22 mouse cellular contexts compared by ENCODE assay signal in genomic region chr14:78364822-78365221, GRCm38 (mm10). TPM values are rescaled to one million over a fixed set of nuclear protein-coding genes. Genes with fewer than 3 reads are reported as not detected.
A peak's percentile ranks its signal among the peaks of the same experiment; 100 is the strongest.
DNase-seq lines count a peak whose midpoint lies in the region; TF ChIP-seq lines count a peak whose summit lies in the region.
"Had no signal": no experiment of that assay in that cellular context is flagged by ENCODE, and none has a peak within 500 bp of the region (broad histone marks: within the 10 kb centered on the region; RNA-seq: fewer than 3 reads in every experiment).

No protein-coding gene starts in this region.

- DNase-seq in 3T3-L1 (ENCODE audit: low read depth, low spot score), result peak; percentile 49
- DNase-seq in CH12.LX (ENCODE audit: extremely low read depth), result no peak
- DNase-seq in ES-E14 (ENCODE audit: low read depth, low spot score), result no peak
- DNase-seq in frontal cortex, postnatal 14 days (ENCODE audit: low spot score in 2 of 2), result no peak
- no peak for DNase-seq in heart, adult 8-10 months (ENCODE audit: low spot score)
- DNase-seq in left cerebral cortex, postnatal 4 days, result no peak
- DNase-seq: adrenal gland, adult 8-10 months; adrenal gland, postnatal 14 days; adrenal gland, postnatal 36 days; B cell, adult 2 months; cerebellum, adult 11-12 months; cerebellum, adult 2 months; cerebellum, adult 9-10 months; cerebellum, postnatal 10 days; cerebellum, postnatal 25 days had no signal

- H3K9me3 ChIP-seq in CH12.LX (replicated peaks; ENCODE audit: low read length) (no peaks in the 10 kb centered on the region), ES-E14 (ENCODE audit: control insufficient read depth, insufficient read depth, low read depth, low read length) (no peaks in the 10 kb centered on the region)
- H3K9me3 ChIP-seq: embryonic facial prominence, embryonic 10.5 days; embryonic facial prominence, embryonic 12.5 days; forebrain, embryonic 12.5 days had no signal

- dilution Hi-C loops in CH12.LX (cut with MboI; ENCODE audit: extremely low pct_ligation_motif_present, extremely low pct_unique_long_range_greater_than_20kb, low sequenced_read_pairs), result no loop called here

- TF ChIP-seq EP300 in CH12.LX (IDR thresholded peaks at IDR 0.05; ENCODE audit: low read length), result no peak

- no peak for TF ChIP-seq RAD21 in CH12.LX (IDR thresholded peaks at IDR 0.05; ENCODE audit: low read depth, low read length)

- no peaks in the 10 kb centered on the region for H3K36me3 ChIP-seq in CH12.LX (replicated peaks in 1 of 2; ENCODE audit: control insufficient read depth in 1 of 2, insufficient read depth in 1 of 2, low read length in 1 of 2)
- no peaks in the 10 kb centered on the region for H3K36me3 ChIP-seq in ES-E14 (ENCODE audit: control insufficient read depth, insufficient read depth, low read length, poor library complexity, severe bottlenecking)
- H3K36me3 ChIP-seq: embryonic facial prominence, embryonic 10.5 days; embryonic facial prominence, embryonic 12.5 days; forebrain, embryonic 12.5 days had no signal

- H3K27ac ChIP-seq in CH12.LX (ENCODE audit: insufficient read depth, low read depth) (no peak overlapping the region), ES-E14 (ENCODE audit: insufficient read depth, low read depth, low read length, poor library complexity, severe bottlenecking) (no peak overlapping the region)
- H3K27ac ChIP-seq: embryonic facial prominence, embryonic 10.5 days; embryonic facial prominence, embryonic 12.5 days; forebrain, embryonic 12.5 days had no signal

- TF ChIP-seq CTCF in CH12.LX (conservative IDR thresholded peaks at IDR 0.05 in 1 of 2, IDR thresholded peaks at IDR 0.05 in 1 of 2; ENCODE audit: low read depth in 2 of 2, low read length in 2 of 2), result no peak

- H3K4me2 ChIP-seq in CH12.LX (ENCODE audit: insufficient read depth, low read depth, poor library complexity, severe bottlenecking), result no peak overlapping the region
- H3K4me2 ChIP-seq: embryonic facial prominence, embryonic 12.5 days; forebrain, embryonic 12.5 days had no signal

- no peaks in the 10 kb centered on the region for H3K27me3 ChIP-seq in CH12.LX (replicated peaks)
- H3K27me3 ChIP-seq: embryonic facial prominence, embryonic 12.5 days; forebrain, embryonic 12.5 days; Patski had no signal

- H3K79me2 ChIP-seq in CH12.LX (replicated peaks; ENCODE audit: control insufficient read depth, extremely low read depth, insufficient read depth, poor library complexity, severe bottlenecking), result no peaks in the 10 kb centered on the region

- H3K9ac ChIP-seq in CH12.LX (ENCODE audit: insufficient read depth, low read depth) (no peak overlapping the region), ES-E14 (ENCODE audit: insufficient read depth, low read depth, low read length, poor library complexity, severe bottlenecking) (no peak overlapping the region)
- H3K9ac ChIP-seq: embryonic facial prominence, embryonic 12.5 days; forebrain, embryonic 12.5 days had no signal

- intact Hi-C loops in left cerebral cortex, postnatal 4 days (cut with DNase I), result no loop called here

- H3K4me3 ChIP-seq in CH12.LX (replicated peaks in 1 of 3; ENCODE audit: low read depth in 2 of 3, low read length in 2 of 3, poor library complexity in 1 of 3), result no peak overlapping the region
- H3K4me3 ChIP-seq in ES-E14 (ENCODE audit: insufficient read depth in 1 of 2, low read depth in 1 of 2, low read length in 2 of 2, poor library complexity in 1 of 2, severe bottlenecking in 1 of 2), result no peak overlapping the region
- H3K4me3 ChIP-seq: embryonic facial prominence, embryonic 10.5 days; embryonic facial prominence, embryonic 12.5 days; forebrain, embryonic 12.5 days had no signal

- in situ Hi-C loops in CH12.LX (cut with MboI; ENCODE audit: low pct_ligation_motif_present, low pct_unique_long_range_greater_than_20kb, low sequenced_read_pairs), result no loop called here
- in situ Hi-C loops in ES-E14 (cut with MboI; ENCODE audit: low sequenced_read_pairs in 2 of 2, unreplicated experiment in 2 of 2), result no loop called here

- TF ChIP-seq POLR2A in CH12.LX (IDR thresholded peaks at IDR 0.05; ENCODE audit: low read depth, low read length), result no peak

- H3K4me1 ChIP-seq in CH12.LX (ENCODE audit: control insufficient read depth in 1 of 2, insufficient read depth in 2 of 2), result peaks cover 0 to 8% of the 10 kb centered on the region in 2 experiments; a peak in 1 of 4 replicates
- H3K4me1 ChIP-seq in ES-E14 (ENCODE audit: control insufficient read depth in 2 of 2, insufficient read depth in 2 of 2, low read length in 2 of 2, poor library complexity in 1 of 2), result no peaks in the 10 kb centered on the region
- H3K4me1 ChIP-seq: embryonic facial prominence, embryonic 10.5 days; embryonic facial prominence, embryonic 12.5 days; forebrain, embryonic 12.5 days had no signal

TF ChIP-seq in CH12.LX, 34 proteins besides CTCF, POLR2A, EP300 and RAD21:
- no peak for TF ChIP-seq IRF4 (IDR thresholded peaks at IDR 0.05; ENCODE audit: low read depth, low read length)
- TF ChIP-seq TBP (conservative IDR thresholded peaks at IDR 0.05; ENCODE audit: low read depth, low read length), result no peak
- TF ChIP-seq MYC (IDR thresholded peaks at IDR 0.05; ENCODE audit: low read depth, low read length), result no peak
- TF ChIP-seq MAFK (IDR thresholded peaks at IDR 0.05; ENCODE audit: insufficient replicate concordance, low read length), result peak; percentile 83
- no peak for TF ChIP-seq USF2 (conservative IDR thresholded peaks at IDR 0.05; ENCODE audit: low read depth, low read length)
TF ChIP-seq in CH12.LX: peak in this region for 1.

TF ChIP-seq in ES-E14, 5 proteins besides CTCF, POLR2A, EP300 and RAD21:
- TF ChIP-seq ZC3H11A (IDR thresholded peaks at IDR 0.05; ENCODE audit: borderline replicate concordance, low read depth, low read length) (no peak), CHD2 (IDR thresholded peaks at IDR 0.05; ENCODE audit: low read depth, low read length) (no peak), MAFK (IDR thresholded peaks at IDR 0.05; ENCODE audit: insufficient read depth, low read depth, low read length) (peak; percentile 63; the same call in 1 of the 2 replicates)

RNA-seq across cellular contexts. Expression of gene Tnfsf11, which starts 57.0 kb away (rescaled TPM):
- total RNA-seq in CH12.LX (2012; rRNA removed) (0.13 and 0.29 TPM in 2 replicates), CH12.LX (2014; rRNA removed) (not detected in 2 replicates), ES-E14 (2012; rRNA removed) (2.9 and 11.8 TPM in 2 replicates)
- polyA plus RNA-seq in CH12.LX (2012; ENCODE audit: insufficient read length, low read depth), result not detected in 2 replicates
- total RNA-seq in heart, adult 8-10 months (2022), result not detected
- total RNA-seq in left cerebral cortex, postnatal 4 days (2021), result not detected
- total RNA-seq: adrenal gland, adult 18-20 months; adrenal gland, adult 8-10 months; adrenal gland, postnatal 14 days; MEL had no signal
- polyA plus RNA-seq: cerebellum, adult 2 months; forebrain, embryonic 14.5 days; Patski had no signal
